Mouse (Mus musculus) cerebellum, adult 18-20 months (tissue): Measurements from ENCODE around the gene Prkcsh.

Source experiments
- DNase-seq, 2 experiments: peaks; one replicate each; pipeline ENCODE4 v3.0.0; 2021

The Prkcsh gene

GRCm38 (mm10) chr9:22002194-22003162, at the start of gene Prkcsh, which contains the start of gene Ccdc151:
Gene Prkcsh, plus strand, starts transcription at chr9:22002806.
Gene Ccdc151, minus strand, starts transcription at chr9:22002634.
- DNase-seq = peak; percentile 98 to 100

- no peak for DNase-seq
These were observed 49.0 kb upstream of the Prkcsh start for GRCm38 (mm10) chr9:21953600-21953999.

GRCm38 (mm10) chr9:21954635-21955034, 48.0 kb upstream of the Prkcsh start:
- no peak for DNase-seq

- DNase-seq = peak in 1 of 2 experiments; percentile 79
These were observed 47.4 kb upstream of the Prkcsh start for GRCm38 (mm10) chr9:21955225-21955569.

- DNase-seq = peak; percentile 98 to 99
These were observed 46.9 kb upstream of the Prkcsh start, which contains the start of gene Swsap1 for GRCm38 (mm10) chr9:21955570-21956281. Gene Swsap1, plus strand, starts transcription at chr9:21955755.

GRCm38 (mm10) chr9:21958372-21958771, 44.2 kb upstream of the Prkcsh start:
- no peak for DNase-seq

GRCm38 (mm10) chr9:21959244-21959643, 43.4 kb upstream of the Prkcsh start:
- DNase-seq = no peak

GRCm38 (mm10) chr9:21960135-21960534, 42.5 kb upstream of the Prkcsh start:
- no peak for DNase-seq

GRCm38 (mm10) chr9:21960558-21961208, 41.9 kb upstream of the Prkcsh start:
- no peak for DNase-seq

GRCm38 (mm10) chr9:21961366-21961980, 41.1 kb upstream of the Prkcsh start:
- DNase-seq = peak in 1 of 2 experiments; percentile 45

- DNase-seq = peak; percentile 45 to 47
These were observed 40.6 kb upstream of the Prkcsh start for GRCm38 (mm10) chr9:21962010-21962409.

- peak; percentile 72 to 75 for DNase-seq
These were observed 40.1 kb upstream of the Prkcsh start for GRCm38 (mm10) chr9:21962416-21963059.

- DNase-seq = peak in 1 of 2 experiments; percentile 41
These were observed 39.2 kb upstream of the Prkcsh start, which contains the start of gene Epor for GRCm38 (mm10) chr9:21963417-21963816. Gene Epor, minus strand, starts transcription at chr9:21963506.

GRCm38 (mm10) chr9:21968883-21969282, 33.7 kb upstream of the Prkcsh start:
- DNase-seq = no peak

GRCm38 (mm10) chr9:21969304-21969703, 33.3 kb upstream of the Prkcsh start:
- no peak for DNase-seq

- no peak for DNase-seq
These were observed 25.9 kb upstream of the Prkcsh start for GRCm38 (mm10) chr9:21976626-21977175.

GRCm38 (mm10) chr9:21977331-21977730, 25.3 kb upstream of the Prkcsh start:
- no peak for DNase-seq

- peak; percentile 60 to 74 for DNase-seq
These were observed 24.6 kb upstream of the Prkcsh start for GRCm38 (mm10) chr9:21977972-21978371.

- DNase-seq = no peak
These were observed 24.0 kb upstream of the Prkcsh start for GRCm38 (mm10) chr9:21978398-21979128.

GRCm38 (mm10) chr9:21983911-21984310, 18.7 kb upstream of the Prkcsh start:
- no peak for DNase-seq
